Mouse (Mus musculus): ENCODE data around the gene Nr4a1.

Nr4a1 gene

DNA sequence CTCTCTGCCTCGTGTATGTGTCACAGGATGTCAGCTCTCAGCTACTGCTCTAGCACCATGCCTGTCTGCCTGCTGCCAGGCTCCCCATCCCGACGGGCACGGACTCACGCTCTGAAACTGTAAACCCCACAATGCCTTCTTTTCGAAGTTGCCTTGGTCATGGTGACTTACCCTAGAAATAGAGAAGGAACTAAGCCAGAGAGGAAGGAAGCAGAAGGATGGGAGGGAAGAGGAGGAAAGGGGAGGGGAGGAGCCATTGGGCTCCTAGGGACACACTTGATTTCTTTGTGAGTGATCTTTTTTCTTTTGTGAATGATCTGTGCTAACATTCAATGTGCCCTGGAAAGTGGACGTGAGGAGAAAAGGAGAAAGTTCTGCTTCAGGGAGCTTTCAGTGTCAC, 43.9 kb downstream of the Nr4a1 start:
- Histone ChIP-seq H3K27me3 (ENCODE audit: control insufficient read depth, insufficient read depth, low read length, poor library complexity, severe bottlenecking) (no peaks in the 10 kb centered on the region), H3K36me3 (ENCODE audit: control insufficient read depth, insufficient read depth, low read length, poor library complexity, severe bottlenecking) (no peaks in the 10 kb centered on the region)
- DNase-seq (ENCODE audit: low read depth, low spot score) = no peak

DNA sequence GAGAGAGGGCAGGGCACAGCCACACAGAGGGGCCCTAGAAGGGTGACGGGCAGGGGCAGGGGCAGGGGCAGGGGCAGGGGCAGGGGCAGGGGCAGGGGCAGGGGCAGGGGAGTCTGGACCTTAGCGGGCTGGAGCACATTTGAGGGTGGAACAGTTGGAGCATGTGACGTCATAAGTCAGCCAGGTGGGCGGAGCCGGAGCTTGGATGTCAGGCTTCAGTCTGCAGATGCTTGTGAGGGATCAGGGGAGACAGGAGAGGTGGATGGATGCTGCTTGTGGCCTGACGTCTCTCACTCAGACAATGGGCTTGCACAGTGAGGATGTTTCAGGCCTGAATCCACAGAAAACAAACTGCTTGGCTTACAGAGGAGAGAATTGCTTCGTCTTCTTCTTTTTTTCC, 44.5 kb downstream of the Nr4a1 start:
- DNase-seq (ENCODE audit: low read depth, low spot score) = no peak
- Histone ChIP-seq H3K27me3 (ENCODE audit: control insufficient read depth, insufficient read depth, low read length, poor library complexity, severe bottlenecking) (no peaks in the 10 kb centered on the region), H3K36me3 (ENCODE audit: control insufficient read depth, insufficient read depth, low read length, poor library complexity, severe bottlenecking) (no peaks in the 10 kb centered on the region)

DNA sequence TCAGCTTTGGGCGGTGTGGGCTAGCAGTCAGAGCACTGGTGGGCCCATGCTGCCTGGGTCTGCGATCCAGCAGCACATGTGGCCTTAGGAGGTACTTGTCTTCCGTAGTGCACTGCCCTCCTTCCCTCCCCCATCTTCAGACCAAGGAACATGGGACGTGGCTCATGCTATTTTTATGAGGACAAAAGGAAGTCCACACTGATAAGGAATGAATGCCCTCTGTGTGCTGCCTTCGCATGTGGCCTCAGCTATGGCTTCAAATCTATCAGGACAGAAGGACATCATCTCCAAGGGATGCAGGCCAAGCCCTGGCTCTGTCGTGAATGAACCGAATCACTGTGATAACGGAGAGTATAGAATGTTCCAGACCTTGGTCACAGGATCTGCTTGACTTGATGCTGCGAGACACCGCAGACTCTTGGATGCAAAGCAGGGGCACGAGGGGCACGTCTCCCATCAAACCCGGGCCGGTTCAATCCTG, 45.5 kb downstream of the Nr4a1 start:
- DNase-seq (ENCODE audit: low read depth, low spot score) = no peak
- Histone ChIP-seq H3K27me3 (ENCODE audit: control insufficient read depth, insufficient read depth, low read length, poor library complexity, severe bottlenecking) (no peaks in the 10 kb centered on the region), H3K36me3 (ENCODE audit: control insufficient read depth, insufficient read depth, low read length, poor library complexity, severe bottlenecking) (no peaks in the 10 kb centered on the region)

DNA sequence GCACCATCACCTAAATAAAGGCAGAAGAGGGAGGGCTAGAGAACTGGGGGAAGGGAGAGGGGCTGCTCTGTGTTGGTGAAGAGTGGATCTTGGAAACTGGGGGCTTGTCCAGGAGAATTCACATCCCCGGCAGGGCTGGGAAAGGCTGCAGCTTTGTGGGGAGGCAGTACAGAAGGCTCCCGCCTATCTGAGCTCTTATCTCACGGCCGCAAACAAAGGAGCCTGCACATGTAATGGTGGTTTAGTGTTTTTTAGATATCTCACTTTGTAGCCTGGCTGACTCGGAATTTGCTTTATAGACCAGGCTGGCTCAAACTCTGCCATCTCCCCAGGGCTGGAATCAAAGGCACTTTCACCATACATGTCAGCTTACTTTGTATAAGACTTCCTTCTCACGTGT, 46.1 kb downstream of the Nr4a1 start:
- no peak for DNase-seq (ENCODE audit: low read depth, low spot score)

DNA sequence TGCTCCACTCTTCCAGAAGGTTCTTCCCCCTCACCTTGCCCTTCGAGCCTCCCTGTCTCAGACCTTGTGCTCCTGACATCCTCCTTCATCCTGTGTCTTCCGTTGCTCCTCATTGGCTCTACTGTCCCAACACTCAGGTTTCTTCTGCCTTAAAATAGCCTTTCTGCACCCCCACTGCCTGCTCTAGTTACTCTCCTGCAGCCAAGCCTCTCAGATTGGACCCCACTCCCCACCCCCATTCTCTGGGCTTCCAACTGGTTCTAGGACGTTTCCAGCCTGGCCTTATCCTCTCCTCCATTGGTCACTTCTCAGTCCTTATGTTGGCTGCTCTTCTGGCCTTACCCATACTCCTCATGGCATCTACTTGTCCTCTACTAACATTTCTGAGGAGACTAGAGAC, 48.1 kb downstream of the Nr4a1 start:
- DNase-seq (ENCODE audit: low read depth, low spot score) = no peak
- Histone ChIP-seq H3K36me3 (ENCODE audit: control insufficient read depth, insufficient read depth, low read length, poor library complexity, severe bottlenecking) (no peaks in the 10 kb centered on the region), H3K27me3 (ENCODE audit: control insufficient read depth, insufficient read depth, low read length, poor library complexity, severe bottlenecking) (no peaks in the 10 kb centered on the region)

More for the DNA sequence above, 46.1 kb downstream of the Nr4a1 start:
- H3K36me3 ChIP-seq (ENCODE audit: control insufficient read depth, insufficient read depth, low read length, poor library complexity, severe bottlenecking) = no peaks in the 10 kb centered on the region
- no peaks in the 10 kb centered on the region for H3K27me3 ChIP-seq (ENCODE audit: control insufficient read depth, insufficient read depth, low read length, poor library complexity, severe bottlenecking)

DNA sequence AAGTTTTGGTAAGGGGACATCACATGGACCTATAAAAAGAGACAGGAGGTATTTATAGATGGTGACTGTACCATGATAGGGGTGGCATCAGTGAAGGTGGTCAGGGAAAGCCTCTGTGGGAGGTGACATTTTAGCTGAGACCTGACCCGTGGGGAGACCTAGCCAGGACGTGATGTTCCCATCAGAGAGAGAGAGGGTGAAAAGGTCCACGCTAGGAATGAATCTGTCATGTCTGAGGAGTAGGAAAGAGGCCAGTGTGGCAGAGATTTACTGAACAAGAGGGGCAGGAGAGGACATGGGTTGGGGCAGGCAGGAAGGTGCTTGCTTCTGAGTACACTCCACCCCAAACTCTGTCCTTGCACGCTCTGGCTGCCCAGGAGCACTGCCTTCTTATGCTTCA, 49.8 kb downstream of the Nr4a1 start:
- Histone ChIP-seq H3K27me3 (ENCODE audit: control insufficient read depth, insufficient read depth, low read length, poor library complexity, severe bottlenecking) (no peaks in the 10 kb centered on the region), H3K36me3 (ENCODE audit: control insufficient read depth, insufficient read depth, low read length, poor library complexity, severe bottlenecking) (no peaks in the 10 kb centered on the region)
- no peak for DNase-seq (ENCODE audit: low read depth, low spot score)

DNA sequence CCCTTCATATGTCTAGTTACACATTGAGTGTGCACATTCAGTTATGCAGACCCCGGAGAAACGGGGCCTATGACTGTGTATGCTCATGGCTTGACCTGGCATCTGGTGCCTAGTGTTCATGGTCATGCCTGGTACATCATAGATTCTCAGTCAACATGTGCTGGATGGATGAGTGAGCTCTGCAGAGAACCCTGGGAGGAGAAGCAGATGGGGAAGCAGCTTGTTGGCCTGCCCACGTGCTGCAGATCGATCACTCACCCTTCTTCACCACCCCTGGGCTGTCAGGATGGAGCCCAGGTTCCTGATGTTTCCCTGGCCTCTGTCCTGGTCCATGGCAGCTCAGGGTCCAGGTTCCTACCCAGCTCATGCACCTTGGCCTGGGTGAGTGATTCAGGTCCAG, 52.4 kb downstream of the Nr4a1 start:
- no peaks in the 10 kb centered on the region for H3K36me3 ChIP-seq (ENCODE audit: control insufficient read depth, insufficient read depth, low read length, poor library complexity, severe bottlenecking)
- no peak for DNase-seq (ENCODE audit: low read depth, low spot score)
- H3K27me3 ChIP-seq (ENCODE audit: control insufficient read depth, insufficient read depth, low read length, poor library complexity, severe bottlenecking) = no peaks in the 10 kb centered on the region

DNA sequence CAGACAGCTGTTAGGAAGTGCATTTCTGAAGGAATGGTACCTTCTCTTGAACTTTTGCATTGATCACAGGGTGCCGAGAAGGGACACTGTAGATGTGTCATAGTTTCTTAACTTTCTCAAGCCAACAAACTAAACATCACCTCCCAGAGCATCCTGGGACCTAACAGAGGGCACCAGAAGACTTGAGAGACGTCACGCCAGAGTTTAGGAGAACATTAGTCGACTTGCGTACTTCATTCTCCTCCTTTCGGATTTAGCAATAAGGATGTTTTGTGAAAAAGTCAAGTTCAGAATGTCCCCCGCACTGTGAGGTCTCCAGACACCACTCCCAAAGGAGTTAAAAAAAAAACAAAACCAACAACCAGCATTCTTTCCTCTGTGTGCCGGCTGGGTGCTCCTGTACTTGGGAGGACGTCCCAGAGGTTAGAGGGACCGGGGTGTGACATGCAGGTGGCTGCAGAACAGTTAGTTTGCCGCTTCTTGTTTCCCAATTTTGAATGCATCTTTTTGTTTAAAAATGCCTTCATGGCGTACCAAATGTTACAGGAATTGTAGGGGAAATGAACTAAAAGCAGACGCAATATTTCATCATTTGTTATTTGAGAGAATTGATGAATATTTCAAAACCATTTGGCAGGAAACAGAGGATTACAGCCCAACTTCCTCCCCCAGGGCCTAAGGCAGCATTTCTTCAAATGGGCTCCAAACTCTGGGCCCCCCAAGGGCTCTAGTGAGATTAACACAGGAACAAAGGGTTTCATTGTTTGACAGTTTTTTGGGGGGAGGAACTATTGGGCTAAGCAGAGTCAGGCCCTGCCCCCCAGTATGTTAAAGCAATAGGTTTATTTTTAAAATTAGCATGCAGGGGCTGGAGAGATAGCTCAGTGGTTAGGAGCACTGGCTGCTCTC, 54.6 kb downstream of the Nr4a1 start:
- no peaks in the 10 kb centered on the region for H3K36me3 ChIP-seq (ENCODE audit: control insufficient read depth, insufficient read depth, low read length, poor library complexity, severe bottlenecking)
- no peak for DNase-seq (ENCODE audit: low read depth, low spot score)

DNA sequence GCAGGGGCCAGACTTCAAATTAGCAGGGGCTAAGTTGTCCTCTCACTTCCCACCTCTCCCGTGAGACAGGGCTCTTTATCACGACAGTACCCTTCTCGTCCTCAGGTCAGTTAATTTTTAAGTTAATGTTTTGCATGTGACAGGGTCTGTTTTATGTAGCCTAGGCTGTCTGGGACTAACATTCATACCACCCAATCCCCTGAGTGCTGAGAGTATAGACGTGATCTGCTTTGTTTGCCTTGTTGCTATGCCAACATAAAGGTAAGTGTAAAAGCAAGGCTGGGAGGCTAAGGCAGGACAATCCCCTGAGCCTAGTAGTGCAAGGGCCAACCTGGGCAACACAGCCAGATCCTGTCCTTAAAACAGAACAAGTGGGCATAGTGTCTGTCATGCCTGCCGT, 55.4 kb downstream of the Nr4a1 start:
- no peaks in the 10 kb centered on the region for H3K36me3 ChIP-seq (ENCODE audit: control insufficient read depth, insufficient read depth, low read length, poor library complexity, severe bottlenecking)
- DNase-seq (ENCODE audit: low read depth, low spot score) = peak; percentile 47
- H3K27me3 ChIP-seq (ENCODE audit: control insufficient read depth, insufficient read depth, low read length, poor library complexity, severe bottlenecking) = no peaks in the 10 kb centered on the region

More for the DNA sequence above, 54.6 kb downstream of the Nr4a1 start:
- no peaks in the 10 kb centered on the region for H3K27me3 ChIP-seq (ENCODE audit: control insufficient read depth, insufficient read depth, low read length, poor library complexity, severe bottlenecking)

DNA sequence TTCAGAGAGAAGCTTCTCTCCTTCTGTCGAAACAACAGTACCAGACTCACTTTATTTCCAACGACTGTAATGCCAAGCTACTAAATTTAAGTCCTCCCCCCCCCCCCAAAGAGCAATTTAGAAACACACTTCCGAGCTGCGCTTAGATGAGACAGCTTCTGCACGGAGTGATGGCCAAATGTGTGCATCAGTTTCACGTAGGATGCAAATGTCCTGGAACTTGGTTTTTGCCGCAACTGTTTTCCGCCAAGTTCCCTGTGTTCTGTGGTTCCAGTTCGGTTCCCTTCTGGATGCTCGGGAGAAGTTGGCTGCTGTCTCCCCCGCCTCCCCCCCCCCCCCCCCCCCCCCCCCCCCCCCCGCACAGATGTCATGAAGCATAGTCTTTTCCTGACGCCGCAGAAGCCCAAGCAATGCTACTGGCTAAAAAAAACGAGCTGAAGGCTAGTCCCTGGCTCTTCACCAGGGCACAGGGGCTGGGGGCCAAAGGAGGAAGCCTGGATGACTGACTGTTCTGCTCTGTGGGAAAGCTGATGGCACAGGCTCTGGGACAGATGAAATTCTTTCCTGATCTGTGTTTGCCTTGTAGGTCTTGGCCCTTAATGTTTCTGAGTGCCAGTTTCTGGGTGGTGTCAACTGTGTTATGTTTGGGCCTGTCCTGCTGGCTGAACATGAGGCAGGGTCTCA, 57.2 kb downstream of the Nr4a1 start:
- no peak for DNase-seq (ENCODE audit: low read depth, low spot score)
- no peaks in the 10 kb centered on the region for H3K36me3 ChIP-seq (ENCODE audit: control insufficient read depth, insufficient read depth, low read length, poor library complexity, severe bottlenecking)
- H3K27me3 ChIP-seq (ENCODE audit: control insufficient read depth, insufficient read depth, low read length, poor library complexity, severe bottlenecking) = no peaks in the 10 kb centered on the region

DNA sequence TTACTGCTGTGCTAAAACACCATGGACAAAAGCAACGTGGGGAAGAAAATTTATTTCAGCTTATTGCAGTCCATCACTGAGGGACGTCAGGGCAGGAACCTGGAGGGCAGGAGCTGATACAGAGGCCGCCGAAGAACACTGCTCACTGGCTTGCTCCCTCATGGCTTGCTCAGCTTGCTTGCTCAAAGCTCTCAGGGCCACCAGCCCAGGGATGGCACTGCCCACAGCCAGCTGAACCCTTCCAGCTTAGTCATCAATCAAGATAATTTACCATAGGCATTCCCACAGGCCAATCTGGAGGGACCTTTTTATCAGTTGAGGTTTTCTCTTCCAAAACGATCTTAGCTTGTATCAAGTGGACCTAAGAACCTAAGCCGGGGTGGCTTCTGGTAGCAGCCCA, 57.9 kb downstream of the Nr4a1 start:
- no peak for DNase-seq (ENCODE audit: low read depth, low spot score)
- Histone ChIP-seq H3K27me3 (ENCODE audit: control insufficient read depth, insufficient read depth, low read length, poor library complexity, severe bottlenecking) (no peaks in the 10 kb centered on the region), H3K36me3 (ENCODE audit: control insufficient read depth, insufficient read depth, low read length, poor library complexity, severe bottlenecking) (no peaks in the 10 kb centered on the region)

DNA sequence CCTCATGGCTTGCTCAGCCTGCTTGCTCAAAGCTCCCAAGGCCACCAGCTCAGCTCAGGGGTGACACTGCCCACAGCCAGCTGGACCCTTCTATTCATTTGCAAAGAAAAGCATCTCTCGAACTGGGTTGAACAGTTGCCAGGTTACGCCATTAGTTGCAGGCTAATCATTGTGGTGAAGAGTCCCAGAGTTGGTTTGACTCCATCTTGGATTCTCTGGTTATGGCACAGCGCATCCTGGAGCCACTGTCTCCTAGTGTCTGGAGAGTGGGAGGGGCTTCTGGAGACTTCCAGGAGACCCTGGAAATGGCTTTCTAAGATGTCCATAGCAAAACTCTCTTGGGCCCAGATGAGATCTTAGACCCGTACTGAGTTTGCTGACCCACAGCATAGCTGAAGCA, 61.3 kb downstream of the Nr4a1 start:
- no peak for DNase-seq (ENCODE audit: low read depth, low spot score)
- H3K36me3 ChIP-seq (ENCODE audit: control insufficient read depth, insufficient read depth, low read length, poor library complexity, severe bottlenecking) = no peaks in the 10 kb centered on the region
- no peaks in the 10 kb centered on the region for H3K27me3 ChIP-seq (ENCODE audit: control insufficient read depth, insufficient read depth, low read length, poor library complexity, severe bottlenecking)

DNA sequence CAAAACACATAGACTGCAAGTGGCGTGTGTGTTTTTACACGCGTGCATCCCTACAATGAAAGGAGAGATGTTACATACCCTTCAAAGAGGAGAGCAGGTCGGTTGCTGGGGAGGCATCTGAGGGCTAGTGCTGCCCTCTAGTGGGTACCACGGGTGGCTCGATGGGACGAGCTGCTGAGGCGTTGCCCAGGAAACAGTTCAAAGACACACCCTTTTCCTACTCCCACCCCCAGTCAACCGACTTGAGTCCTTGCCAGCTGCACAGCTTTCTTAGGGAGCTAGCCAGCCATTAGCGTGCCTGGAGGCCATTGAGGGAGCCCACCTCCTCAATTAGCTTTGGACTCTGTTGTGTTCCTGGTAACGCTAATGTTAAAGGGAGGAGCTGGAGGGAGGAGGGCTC, 61.8 kb downstream of the Nr4a1 start:
- Histone ChIP-seq H3K36me3 (ENCODE audit: control insufficient read depth, insufficient read depth, low read length, poor library complexity, severe bottlenecking) (no peaks in the 10 kb centered on the region), H3K27me3 (ENCODE audit: control insufficient read depth, insufficient read depth, low read length, poor library complexity, severe bottlenecking) (no peaks in the 10 kb centered on the region)
- peak; percentile 93 for DNase-seq (ENCODE audit: low read depth, low spot score)

DNA sequence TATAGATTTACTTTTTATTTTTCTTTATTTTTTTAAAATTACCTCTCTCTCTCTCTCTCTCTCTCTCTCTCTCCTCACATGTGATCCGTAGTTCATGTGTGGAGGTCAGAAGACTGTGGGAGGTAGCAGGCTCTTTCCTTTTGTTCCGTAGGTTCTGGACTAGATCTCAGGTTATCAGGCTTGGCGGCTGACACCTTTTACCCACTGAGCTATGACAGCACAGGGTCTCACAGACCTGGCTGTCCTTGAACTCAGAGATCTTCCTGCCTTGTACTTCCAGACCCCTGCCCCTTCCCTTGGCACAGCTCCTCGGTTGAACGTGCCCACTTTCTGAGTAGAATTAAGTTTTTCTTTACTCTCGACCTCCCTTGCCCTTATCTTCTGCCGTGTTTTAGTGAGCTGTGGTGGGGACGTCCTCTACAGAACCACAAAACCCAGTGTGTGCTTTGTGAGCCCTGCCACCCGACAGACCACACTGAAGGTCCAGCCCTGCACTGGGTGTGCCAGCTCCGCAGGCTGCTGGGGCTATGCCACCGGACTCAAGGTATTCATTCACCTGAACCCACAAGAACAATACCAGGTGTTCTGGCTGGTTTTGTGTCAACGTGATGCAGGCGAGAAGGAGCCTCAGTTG, 62.3 kb downstream of the Nr4a1 start:
- Histone ChIP-seq H3K36me3 (ENCODE audit: control insufficient read depth, insufficient read depth, low read length, poor library complexity, severe bottlenecking) (no peaks in the 10 kb centered on the region), H3K27me3 (ENCODE audit: control insufficient read depth, insufficient read depth, low read length, poor library complexity, severe bottlenecking) (no peaks in the 10 kb centered on the region)
- no peak for DNase-seq (ENCODE audit: low read depth, low spot score)
